Mouse (Mus musculus) liver, postnatal 0 days (tissue): ENCODE data around the gene Nrip3. TPM values are rescaled to one million over a fixed set of nuclear protein-coding genes. Genes with fewer than 3 reads are reported as not detected.
A peak's percentile ranks its signal among the peaks of the same experiment; 100 is the strongest.

Source experiments
- ATAC-seq: fragments of 200-750 bp; cut with Nextera tagmentation; 2 replicates; pipeline ENCODE4 v1.8.0; 2017; ENCODE audit warnings: mild to moderate bottlenecking, moderate library complexity
- DNase-seq: peaks from one replicate; pipeline ENCODE4 v3.0.0-alpha.2; 2016
- H3K27ac ChIP-seq: fragments of 300-500 bp; sonication (generic); 2 replicates; pipeline ENCODE4 v1.5.1; 2014; ENCODE audit warnings: antibody characterized with exemption, moderate library complexity, mild to moderate bottlenecking, low read depth
- H3K27me3 ChIP-seq: fragments of 300-500 bp; sonication (generic); 2 replicates; pipeline ENCODE4 v1.6.1; 2014; ENCODE audit warnings: low read length, control low read depth, mixed read lengths; ENCODE audit not compliant: insufficient read depth
- H3K36me3 ChIP-seq: fragments of 300-500 bp; sonication (generic); replicated peaks from 2 replicates; pipeline ENCODE4 v1.6.1; 2014; ENCODE audit warnings: mild to moderate bottlenecking, control low read depth, low read length, moderate library complexity, mixed read lengths; ENCODE audit not compliant: insufficient read depth
- H3K4me1 ChIP-seq: fragments of 300-500 bp; sonication (generic); 2 replicates; pipeline ENCODE4 v1.6.1; 2014; ENCODE audit warnings: antibody characterized with exemption, mild to moderate bottlenecking, control low read depth; ENCODE audit not compliant: insufficient read depth
- H3K4me2 ChIP-seq: fragments of 300-500 bp; sonication (generic); 2 replicates; pipeline ENCODE4 v1.6.1; 2014; ENCODE audit warnings: low read depth, mild to moderate bottlenecking, low read length, moderate library complexity, mixed read lengths
- H3K4me3 ChIP-seq: fragments of 300-500 bp; sonication (generic); 2 replicates; pipeline ENCODE4 v1.5.1; 2014; ENCODE audit warnings: low read depth, low read length
- H3K9ac ChIP-seq: fragments of 300-500 bp; sonication (generic); replicated peaks from 2 replicates; pipeline ENCODE4 v1.6.1; 2014; ENCODE audit warnings: mild to moderate bottlenecking, moderate library complexity
- H3K9me3 ChIP-seq: fragments of 300-500 bp; sonication (generic); 2 replicates; pipeline ENCODE4 v1.6.1; 2016; ENCODE audit warnings: mild to moderate bottlenecking, control low read depth, low read length, mixed read lengths
- CTCF ChIP-seq: sonication (generic); IDR thresholded peaks from 2 replicates; pipeline ENCODE4 v1.5.1; 2016; ENCODE audit warnings: antibody characterized with exemption, low read depth
- EP300 ChIP-seq: IDR thresholded peaks from 2 replicates; pipeline ENCODE4 v1.6.1; 2016; ENCODE audit warnings: antibody characterized with exemption, low read depth, mild to moderate bottlenecking
- WGBS: fragments of 180-500 bp; shearing (Covaris S2); extraction: QIAGEN DNeasy Blood & Tissue Kit; methylation state at CpG from one replicate; pipeline ENCODE4 v1.1.7; 2014; ENCODE audit not compliant: insufficient replicate concordance; 5-methylcytosine and 5-hydroxymethylcytosine counted together
- polyA plus RNA-seq: library from polyadenylated mRNA; unstranded; fragments of >200 nt; fragmentation: Nextera tagmentation; extraction: Ambion mirVana; gene quantifications from 2 replicates; pipeline ENCODE4 v1.2.1, GENCODE M21; 2015

Nrip3 gene
- 0.14 and 0.28 TPM in 2 replicates for polyA plus RNA-seq

DNA sequence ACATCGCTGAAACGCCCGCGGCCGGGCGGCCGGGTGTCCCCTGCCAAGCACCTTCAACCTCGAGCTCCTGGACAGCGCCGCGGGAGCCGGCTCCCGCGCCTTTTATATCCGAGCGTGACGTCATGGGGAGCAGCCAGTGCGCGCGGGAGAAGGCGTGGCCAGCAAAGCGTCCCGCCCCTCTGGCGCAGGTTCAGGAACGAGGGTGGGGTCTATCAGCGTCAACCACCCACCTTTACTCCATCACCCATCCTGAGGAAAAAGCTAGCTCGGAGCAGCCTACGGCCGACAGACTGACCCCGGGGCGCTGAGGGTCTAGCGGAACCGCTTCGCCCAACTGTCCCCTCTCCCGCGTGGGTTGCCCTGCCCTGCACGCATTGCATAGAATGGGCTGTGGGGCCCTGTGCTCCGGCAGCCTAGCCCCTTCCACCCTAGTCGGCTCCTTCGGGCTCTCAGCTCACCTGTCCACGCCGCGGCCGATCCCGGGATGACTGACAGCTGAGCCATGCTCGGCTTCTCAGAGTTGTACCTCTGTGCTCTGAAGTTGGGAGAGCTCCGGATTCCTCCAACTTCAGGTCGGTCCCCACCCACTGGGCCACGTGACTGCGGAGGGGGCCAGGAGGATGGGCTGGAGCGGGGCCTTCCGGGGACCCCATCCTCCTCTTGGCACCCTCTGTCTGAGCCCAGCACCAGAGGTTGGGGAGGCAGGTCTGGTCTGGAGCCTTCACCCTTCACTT, at the start of gene Nrip3:
TSS of gene Nrip3 (minus strand) at position 556 of the 734 bp plus-strand sequence.
- Histone ChIP-seq H3K4me2 (peak within 1 kb of the TSS; percentile 74), H3K9me3 (no peaks in the 10 kb centered on the region), H3K27me3 (peaks cover 48% of the 10 kb centered on the region), H3K4me3 (peak within 1 kb of the TSS; percentile 44), H3K36me3 (no peaks in the 10 kb centered on the region), H3K4me1 (peaks cover 12% of the 10 kb centered on the region), H3K27ac (no peak within 1 kb of the TSS), H3K9ac (0 out of 2 replicates have a peak within 1 kb of the TSS, but pooled peaks have one; percentile 6)
- TF ChIP-seq CTCF (no peak), EP300 (no peak)
- 3% methylated on average over 52 of the region's 52 CpGs for WGBS
- ATAC-seq (peak; percentile 84), DNase-seq (peak; percentile 83)

DNA sequence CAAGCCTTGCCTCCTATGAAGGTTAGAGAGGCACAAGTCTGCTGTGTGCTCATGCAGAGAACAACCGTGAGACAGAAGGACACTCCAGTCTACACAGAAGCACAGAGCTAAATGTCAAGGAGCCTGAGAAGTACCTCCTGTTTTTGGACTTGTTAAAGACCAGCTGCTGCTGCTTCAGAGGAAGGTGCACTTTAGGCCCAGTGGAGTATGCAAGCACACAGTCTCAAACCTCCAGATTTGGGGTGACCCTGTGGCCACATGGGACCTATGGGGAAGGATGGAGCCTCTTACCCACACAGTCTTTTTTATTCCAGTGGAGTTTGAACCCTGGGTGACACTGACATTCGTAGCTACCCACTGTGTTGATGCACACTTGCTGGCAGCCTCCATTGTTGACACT, 49.6 kb upstream of the Nrip3 start:
- no peak overlapping the region for H3K4me3 ChIP-seq
- WGBS, result 56% methylated on average over 2 of the region's 2 CpGs
- no peaks in the 10 kb centered on the region for H3K27me3 ChIP-seq
- no peaks in the 10 kb centered on the region for H3K9me3 ChIP-seq
- H3K4me2 ChIP-seq, result no peak overlapping the region
- no peaks in the 10 kb centered on the region for H3K36me3 ChIP-seq
- ATAC-seq (no peak), DNase-seq (no peak)
- no peaks in the 10 kb centered on the region for H3K4me1 ChIP-seq
- H3K27ac ChIP-seq, result no peak overlapping the region
- no peak overlapping the region for H3K9ac ChIP-seq
- no peak for TF ChIP-seq CTCF
- no peak for TF ChIP-seq EP300

GRCm38 (mm10) chr7:109826911-109827310, 45.1 kb upstream of the Nrip3 start:
- ATAC-seq, result no peak
- Histone ChIP-seq H3K9ac (no peak overlapping the region), H3K4me1 (no peaks in the 10 kb centered on the region), H3K27ac (no peak overlapping the region), H3K4me3 (no peak overlapping the region), H3K9me3 (no peaks in the 10 kb centered on the region), H3K27me3 (no peaks in the 10 kb centered on the region), H3K36me3 (no peaks in the 10 kb centered on the region), H3K4me2 (no peak overlapping the region)
- 60% methylated on average over 8 of the region's 8 CpGs for WGBS
- no peak for DNase-seq
- TF ChIP-seq EP300 (no peak), CTCF (no peak)

DNA sequence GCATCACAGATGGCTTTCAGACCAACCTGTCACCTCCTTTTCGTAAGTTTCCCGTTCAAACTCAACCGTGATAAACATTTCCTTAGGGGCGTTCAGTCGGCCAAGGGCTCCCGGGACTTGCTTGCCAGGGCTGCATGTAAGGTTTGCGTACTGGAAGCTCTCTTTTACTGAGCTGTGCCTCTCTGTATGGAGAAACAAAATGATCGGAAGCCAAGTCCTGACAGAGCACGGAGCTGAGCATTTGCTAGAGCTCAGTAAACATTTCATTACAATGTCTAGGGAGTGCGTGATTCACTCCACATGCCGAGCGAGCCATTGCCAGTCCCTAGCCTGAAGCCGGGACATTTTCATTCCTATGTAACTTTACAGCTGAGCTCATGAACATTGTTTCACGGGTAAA, 43.5 kb upstream of the Nrip3 start:
- 75% methylated on average over 14 of the region's 14 CpGs for WGBS

GRCm38 (mm10) chr7:109818600-109818999, 36.8 kb upstream of the Nrip3 start:
- TF ChIP-seq EP300 (peak; percentile 87), CTCF (no peak)
- H3K4me1 ChIP-seq, result peaks cover 6% of the 10 kb centered on the region
- ATAC-seq, result peak; percentile 75
- peak overlapping the region; percentile 72; the same call in 1 of the 2 replicates for H3K27ac ChIP-seq
- no peaks in the 10 kb centered on the region for H3K9me3 ChIP-seq
- H3K36me3 ChIP-seq, result no peaks in the 10 kb centered on the region
- no peak for DNase-seq
- H3K4me2 ChIP-seq, result 0 out of 2 replicates have a peak overlapping the region, but pooled peaks have one; percentile 44
- no peak overlapping the region for H3K4me3 ChIP-seq
- WGBS, result 58% methylated on average over 4 of the region's 4 CpGs
- no peaks in the 10 kb centered on the region for H3K27me3 ChIP-seq
- H3K9ac ChIP-seq, result no peak overlapping the region

More for the DNA sequence above, 43.5 kb upstream of the Nrip3 start:
- Histone ChIP-seq H3K9ac (no peak overlapping the region), H3K9me3 (no peaks in the 10 kb centered on the region), H3K4me3 (no peak overlapping the region), H3K27me3 (no peaks in the 10 kb centered on the region), H3K36me3 (no peaks in the 10 kb centered on the region), H3K4me2 (no peak overlapping the region), H3K4me1 (no peaks in the 10 kb centered on the region), H3K27ac (no peak overlapping the region)
- TF ChIP-seq CTCF (no peak), EP300 (no peak)
- no peak for DNase-seq
- no peak for ATAC-seq

DNA sequence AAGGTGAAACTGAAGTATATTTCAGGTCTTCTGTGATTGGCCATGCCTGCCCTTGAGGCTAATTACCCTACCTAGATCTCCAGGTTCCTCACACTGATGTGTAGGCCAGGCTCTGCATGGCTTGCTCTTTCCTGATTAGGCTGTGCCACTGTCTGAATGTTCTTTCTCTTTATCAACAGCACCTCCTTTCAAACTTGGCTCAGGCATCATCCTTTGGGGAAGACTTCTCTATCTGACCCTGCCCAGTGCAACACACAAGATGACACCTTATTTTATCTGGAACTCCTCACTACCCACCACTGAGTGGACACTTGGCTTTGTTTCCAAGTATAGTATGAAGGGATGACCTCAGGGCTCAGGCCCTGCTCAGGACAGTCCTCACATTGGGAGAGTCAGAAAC, 36.1 kb upstream of the Nrip3 start:
- no peaks in the 10 kb centered on the region for H3K9me3 ChIP-seq
- ATAC-seq (peak; percentile 95), DNase-seq (peak; percentile 35)
- H3K4me2 ChIP-seq, result peak overlapping the region; percentile 44
- H3K36me3 ChIP-seq, result no peaks in the 10 kb centered on the region
- peaks cover 6% of the 10 kb centered on the region for H3K4me1 ChIP-seq
- H3K27ac ChIP-seq, result peak overlapping the region; percentile 72
- TF ChIP-seq CTCF, result no peak
- peak; percentile 97 for TF ChIP-seq EP300
- H3K4me3 ChIP-seq, result no peak overlapping the region
- no peak overlapping the region for H3K9ac ChIP-seq
- H3K27me3 ChIP-seq, result no peaks in the 10 kb centered on the region
